Mouse (Mus musculus) liver, embryonic 14.5 days (tissue): ENCODE results near the gene Apba3. TPM values are rescaled to one million over a fixed set of nuclear protein-coding genes. Genes with fewer than 3 reads are reported as not detected.
"Not testable (repeated sequence)": the region's sequence is repeated elsewhere in the genome, so short reads cannot be mapped to it uniquely, and the experiment has no call there.

Source experiments
- ATAC-seq: fragments of 200-750 bp; cut with Nextera tagmentation; 2 replicates; pipeline ENCODE4 v1.8.0; 2017; ENCODE audit warnings: moderate number of reproducible peaks, mild to moderate bottlenecking, moderate library complexity; ENCODE audit not compliant: insufficient read depth
- DNase-seq, 3 experiments: peaks; one replicate each; pipeline ENCODE4 v3.0.0-alpha.2; 2012 to 2013; ENCODE audit warnings: low read depth in 3 of 3, low spot score in 3 of 3
- H3K27ac ChIP-seq: fragments of 300-500 bp; sonication (generic); 2 replicates; pipeline ENCODE4 v1.5.1; 2014; ENCODE audit warnings: moderate library complexity, mild to moderate bottlenecking, control low read depth, inconsistent platforms
- H3K27me3 ChIP-seq: fragments of 300-500 bp; sonication (generic); 2 replicates; pipeline ENCODE4 v1.6.1; 2014; ENCODE audit warnings: mild to moderate bottlenecking, low read length, moderate library complexity; ENCODE audit not compliant: control insufficient read depth, insufficient read depth
- H3K36me3 ChIP-seq: fragments of 300-500 bp; sonication (generic); replicated peaks from 2 replicates; pipeline ENCODE4 v1.6.1; 2014; ENCODE audit warnings: low read depth; ENCODE audit not compliant: control insufficient read depth, insufficient read depth
- H3K4me1 ChIP-seq, 2 experiments: fragments of 200-500 bp in 1 of 2; fragments of 300-500 bp in 1 of 2; sonication (generic) in 1 of 2; replicated peaks; 2 replicates each; pipeline ENCODE4 v1.6.1; 2012 to 2014; ENCODE audit warnings: antibody characterized with exemption in 1 of 2, inconsistent platforms in 1 of 2, low read length in 1 of 2; ENCODE audit not compliant: control insufficient read depth in 2 of 2, insufficient read depth in 2 of 2
- H3K4me2 ChIP-seq: fragments of 300-500 bp; sonication (generic); 2 replicates; pipeline ENCODE4 v1.6.1; 2014; ENCODE audit warnings: low read depth, mild to moderate bottlenecking, control low read depth, moderate library complexity
- H3K4me3 ChIP-seq, 2 experiments: fragments of 200-500 bp in 1 of 2; fragments of 300-500 bp in 1 of 2; sonication (generic) in 1 of 2; 2 replicates each; pipeline ENCODE4 v1.5.1; 2012 to 2014; ENCODE audit warnings: low read depth in 2 of 2, low read length in 2 of 2, mild to moderate bottlenecking in 2 of 2, control low read depth in 1 of 2, inconsistent platforms in 1 of 2, moderate library complexity in 1 of 2; ENCODE audit not compliant: insufficient read depth in 1 of 2
- H3K9ac ChIP-seq: fragments of 300-500 bp; sonication (generic); replicated peaks from 2 replicates; pipeline ENCODE4 v1.6.1; 2014; ENCODE audit warnings: mild to moderate bottlenecking, control low read depth, moderate library complexity
- H3K9me3 ChIP-seq: fragments of 300-500 bp; sonication (generic); 2 replicates; pipeline ENCODE4 v1.6.1; 2016; ENCODE audit warnings: low read length, mixed read lengths; ENCODE audit not compliant: control insufficient read depth
- CTCF ChIP-seq: IDR thresholded peaks from 2 replicates; pipeline ENCODE4 v1.5.1; 2016; ENCODE audit warnings: antibody characterized with exemption, low read depth, control low read depth
- EP300 ChIP-seq: IDR thresholded peaks from 2 replicates; pipeline ENCODE4 v1.6.1; 2016; ENCODE audit warnings: antibody characterized with exemption, low read depth
- WGBS: fragments of 180-500 bp; shearing (Covaris S2); extraction: QIAGEN DNeasy Blood & Tissue Kit; methylation state at CpG from one replicate; pipeline ENCODE4 v1.1.7; 2014; ENCODE audit not compliant: insufficient replicate concordance; 5-methylcytosine and 5-hydroxymethylcytosine counted together
- polyA plus RNA-seq, 2 experiments: library from polyadenylated mRNA; depleted of rRNA in 1 of 2; stranded (reverse) in 1 of 2; unstranded in 1 of 2; fragments of >200 nt; fragmentation: Nextera tagmentation in 1 of 2; extraction: Ambion mirVana in 1 of 2; gene quantifications; 2 replicates each; pipeline versions ENCODE4 v1.2.1 to v1.2.3; 2012 to 2014

Gene Apba3
- 14.3 and 14.6 TPM in 2 replicates for polyA plus RNA-seq (2012; rRNA removed)
- 15.7 and 16.1 TPM in 2 replicates for polyA plus RNA-seq (2014; fragmentation: Nextera tagmentation; extraction: Ambion mirVana)

DNA sequence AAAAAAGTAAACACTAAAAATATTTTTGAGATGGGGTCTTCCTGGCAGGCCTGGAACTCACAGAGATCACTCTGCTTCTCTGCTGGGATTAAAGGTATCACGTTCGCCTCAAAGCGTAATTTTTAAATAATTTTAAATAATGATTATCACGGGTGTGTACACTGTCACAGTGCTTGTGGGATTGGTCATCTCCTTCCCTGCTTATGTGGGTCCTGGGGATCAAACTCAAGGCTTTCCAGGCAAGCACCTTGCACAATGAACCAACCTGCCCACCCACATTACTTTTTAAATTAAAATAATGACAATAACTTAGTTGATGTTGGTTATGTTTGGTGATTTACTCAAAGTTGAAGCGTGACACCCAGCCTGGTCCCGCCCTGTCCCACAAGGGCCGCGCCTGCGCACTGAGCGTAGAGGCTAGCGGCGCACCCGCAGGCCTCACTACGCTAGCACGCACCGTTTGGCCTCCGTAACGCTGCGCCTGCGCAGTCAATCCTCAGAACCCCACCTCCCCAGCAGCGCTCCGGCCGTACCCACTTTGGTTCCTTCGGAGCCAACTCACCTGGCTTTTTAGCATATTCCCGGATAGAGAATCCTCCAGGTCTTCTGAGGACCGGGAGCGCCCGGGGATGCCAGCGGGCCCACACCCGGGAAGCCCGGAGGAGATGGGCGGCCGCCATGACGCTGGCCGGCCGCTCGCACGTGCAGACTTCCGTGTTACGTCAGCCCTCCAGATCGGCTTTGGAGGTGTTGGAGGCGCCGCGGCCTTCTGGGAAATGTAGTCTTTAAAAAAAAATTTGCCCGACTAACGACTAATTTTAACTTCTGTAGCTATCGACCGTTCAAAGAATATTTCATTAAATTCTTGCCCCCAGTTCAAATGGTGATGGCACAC, at the start of gene Apba3, which contains the start of gene Mrpl54:
TSS of gene Apba3 (plus strand) at position 750 of the 895 bp plus-strand sequence.
TSS of gene Mrpl54 (minus strand) at position 724 of the 895 bp plus-strand sequence.
- Histone ChIP-seq H3K4me1 (peaks cover 4 to 11% of the 10 kb centered on the region in 2 experiments), H3K9ac (peak within 1 kb of the TSS; percentile 65), H3K4me2 (peak within 1 kb of the TSS; percentile 72), H3K27me3 (no peaks in the 10 kb centered on the region), H3K4me3 (peak within 1 kb of the TSS; percentile 76 to 80), H3K36me3 (peaks cover 4% of the 10 kb centered on the region; the same call in 1 of the 2 replicates), H3K27ac (peak within 1 kb of the TSS; percentile 43), H3K9me3 (no peaks in the 10 kb centered on the region)
- TF ChIP-seq CTCF (peak; percentile 14; the same call in 1 of the 2 replicates), EP300 (no peak)
- DNase-seq (peak; percentile 89 to 94 (median 91)), ATAC-seq (peak; percentile 97)
- under 1% methylated on average over 48 of the region's 48 CpGs for WGBS

DNA sequence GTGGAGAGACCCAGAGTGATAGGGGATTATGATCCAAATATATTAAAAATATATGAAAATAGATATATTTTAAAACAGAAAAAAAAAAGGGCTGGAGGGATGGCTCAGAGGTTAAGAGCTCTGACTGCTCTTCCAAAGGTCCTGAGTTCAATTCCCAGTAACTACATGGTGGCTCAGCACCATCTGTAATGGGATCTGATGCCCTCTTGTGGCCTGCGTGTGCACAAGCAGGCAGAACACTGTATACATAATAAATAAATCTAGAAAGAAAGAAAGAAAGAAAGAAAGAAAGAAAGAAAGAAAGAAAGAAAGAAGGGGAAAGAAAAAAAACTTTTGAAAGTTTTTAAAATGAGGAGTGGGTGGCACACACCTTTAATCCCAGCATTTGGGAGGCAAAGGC, 49.5 kb upstream of the Apba3 start:
- TF ChIP-seq CTCF: peak; percentile 71
- H3K9ac ChIP-seq, H3K4me1 ChIP-seq, H3K4me3 ChIP-seq, H3K4me2 ChIP-seq, ATAC-seq, DNase-seq, H3K27ac ChIP-seq, H3K36me3 ChIP-seq, H3K9me3 ChIP-seq, H3K27me3 ChIP-seq: not testable (repeated sequence)
- 4% methylated on average over 1 of the region's 1 CpGs for WGBS

DNA sequence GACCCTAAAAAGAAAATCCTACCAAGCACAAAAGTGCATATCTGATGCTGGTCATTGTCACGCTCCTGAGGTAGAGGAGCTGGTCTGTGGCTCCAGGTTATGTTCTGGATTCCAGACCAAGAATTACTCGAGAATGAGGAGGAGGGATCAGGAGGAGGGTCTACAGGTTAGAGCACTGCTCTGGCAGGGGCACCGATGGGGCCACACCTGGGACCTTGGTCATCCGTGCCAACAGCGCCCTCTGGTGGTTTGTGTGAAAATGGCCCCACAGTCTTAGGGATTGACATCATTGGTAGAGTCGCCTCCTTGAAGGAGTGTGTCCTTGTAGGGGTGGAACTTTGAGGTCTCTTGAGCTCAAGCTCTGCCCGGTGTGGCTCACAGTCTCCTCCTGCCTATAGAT, 48.8 kb upstream of the Apba3 start:
- no peak for ATAC-seq

DNA sequence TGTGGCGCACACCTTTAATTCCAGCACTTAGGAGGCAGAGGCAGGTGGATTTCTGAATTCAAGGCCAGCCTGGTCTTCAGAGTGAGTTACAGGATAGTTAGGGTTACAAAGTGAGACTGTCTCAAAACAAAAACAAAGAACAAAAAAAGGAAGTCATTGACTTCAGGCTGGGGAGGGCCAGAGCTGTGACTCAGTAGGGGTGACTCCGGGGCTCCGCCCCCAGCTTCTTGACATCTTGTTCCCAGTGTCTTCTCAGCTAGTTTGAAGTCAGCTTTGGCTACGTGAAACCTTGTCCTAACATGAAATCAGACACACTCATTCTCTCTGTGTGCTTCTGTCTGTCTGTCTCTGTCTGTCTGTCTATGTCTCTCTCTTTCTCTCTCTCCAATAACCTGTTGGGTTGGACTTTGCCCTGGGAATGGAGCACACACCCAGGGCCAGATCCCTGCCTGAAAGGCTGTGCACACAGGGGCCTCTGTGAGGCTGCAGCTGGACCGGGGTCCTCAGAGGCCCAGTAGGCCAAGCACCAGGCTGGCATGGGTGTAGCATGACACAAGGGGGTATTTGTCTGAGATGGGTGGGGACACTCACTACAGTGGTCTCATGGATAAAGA, 45.3 kb upstream of the Apba3 start:
- Histone ChIP-seq H3K4me1 (no peaks in the 10 kb centered on the region; a peak in 1 of 4 replicates), H3K4me2 (no peak overlapping the region), H3K9me3 (no peaks in the 10 kb centered on the region), H3K27ac (no peak overlapping the region), H3K9ac (no peak overlapping the region), H3K36me3 (no peaks in the 10 kb centered on the region), H3K27me3 (no peaks in the 10 kb centered on the region), H3K4me3 (no peak overlapping the region)
- DNase-seq (no peak), ATAC-seq (no peak)
- TF ChIP-seq CTCF: no peak
- TF ChIP-seq EP300: no peak
- WGBS: 57% methylated on average over 5 of the region's 5 CpGs

More for the DNA sequence above, 48.8 kb upstream of the Apba3 start:
- H3K4me3 ChIP-seq: no peak overlapping the region
- no peaks in the 10 kb centered on the region for H3K36me3 ChIP-seq
- H3K4me1 ChIP-seq: no peaks in the 10 kb centered on the region; a peak in 1 of 4 replicates
- H3K9ac ChIP-seq: no peak overlapping the region
- H3K4me2 ChIP-seq: no peak overlapping the region
- no peaks in the 10 kb centered on the region for H3K27me3 ChIP-seq
- 16% methylated on average over 7 of the region's 7 CpGs for WGBS
- DNase-seq: peak; percentile 36 to 55 (median 37)
- no peaks in the 10 kb centered on the region for H3K9me3 ChIP-seq
- no peak overlapping the region for H3K27ac ChIP-seq
- peak; percentile 95 for TF ChIP-seq CTCF
- TF ChIP-seq EP300: no peak

DNA sequence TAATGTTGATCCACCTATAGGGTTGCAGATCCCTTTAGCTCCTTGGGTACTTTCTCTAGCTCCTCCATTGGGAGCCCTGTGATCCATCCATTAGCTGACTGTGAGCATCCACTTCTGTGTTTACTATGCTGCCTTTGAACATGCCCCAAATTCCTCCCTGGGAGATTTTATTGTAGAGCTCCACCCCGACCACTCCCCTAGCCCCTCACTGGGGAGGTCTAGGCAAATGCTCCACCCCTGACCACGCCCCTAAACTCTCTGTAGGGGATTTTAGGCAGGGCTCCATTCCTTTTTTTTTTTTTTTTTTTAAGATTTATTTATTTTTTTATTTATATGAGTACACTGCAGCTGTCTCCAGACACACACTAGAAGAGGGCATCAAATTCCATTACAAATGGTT, 43.0 kb upstream of the Apba3 start:
- H3K4me1 ChIP-seq, H3K9ac ChIP-seq, H3K4me2 ChIP-seq, H3K4me3 ChIP-seq, H3K9me3 ChIP-seq, ATAC-seq, H3K27ac ChIP-seq, DNase-seq, H3K36me3 ChIP-seq, H3K27me3 ChIP-seq: not testable (repeated sequence)
- 33% methylated on average over 2 of the region's 2 CpGs for WGBS
